Mouse (Mus musculus) ZHBTc4 (cell line): Measurements from ENCODE around the gene Efemp2.

Source experiments
- DNase-seq: peaks from one replicate; pipeline ENCODE4 v3.0.0-alpha.2; 2011; ENCODE audit warnings: low read depth, low spot score

Gene Efemp2

DNA sequence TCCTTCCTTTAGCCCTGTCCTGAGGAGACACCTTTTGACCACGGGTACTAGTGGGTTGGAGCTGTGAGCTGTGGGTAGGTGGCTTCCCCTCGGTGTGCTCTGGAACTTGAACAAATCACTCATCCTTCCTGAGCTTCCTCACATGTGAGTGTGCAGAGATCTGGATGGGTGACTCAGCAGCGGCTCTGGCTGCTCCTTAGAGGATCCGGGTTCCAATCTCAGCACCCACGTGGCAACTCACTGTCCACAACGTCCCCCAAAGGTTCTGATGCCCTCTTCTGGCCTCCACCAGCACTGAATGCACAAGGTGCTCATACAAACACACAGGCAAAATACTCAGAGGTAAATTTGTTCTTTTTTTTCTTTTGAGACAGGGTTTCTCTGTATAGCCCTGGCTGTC lies 22.0 kb upstream of the Efemp2 start:
- DNase-seq = no peak

GRCm38 (mm10) chr19:5455037-5455436 lies 18.7 kb upstream of the Efemp2 start:
- no peak for DNase-seq

- DNase-seq = no peak
Observed at GRCm38 (mm10) chr19:5455568-5455967, 18.2 kb upstream of the Efemp2 start.

DNA sequence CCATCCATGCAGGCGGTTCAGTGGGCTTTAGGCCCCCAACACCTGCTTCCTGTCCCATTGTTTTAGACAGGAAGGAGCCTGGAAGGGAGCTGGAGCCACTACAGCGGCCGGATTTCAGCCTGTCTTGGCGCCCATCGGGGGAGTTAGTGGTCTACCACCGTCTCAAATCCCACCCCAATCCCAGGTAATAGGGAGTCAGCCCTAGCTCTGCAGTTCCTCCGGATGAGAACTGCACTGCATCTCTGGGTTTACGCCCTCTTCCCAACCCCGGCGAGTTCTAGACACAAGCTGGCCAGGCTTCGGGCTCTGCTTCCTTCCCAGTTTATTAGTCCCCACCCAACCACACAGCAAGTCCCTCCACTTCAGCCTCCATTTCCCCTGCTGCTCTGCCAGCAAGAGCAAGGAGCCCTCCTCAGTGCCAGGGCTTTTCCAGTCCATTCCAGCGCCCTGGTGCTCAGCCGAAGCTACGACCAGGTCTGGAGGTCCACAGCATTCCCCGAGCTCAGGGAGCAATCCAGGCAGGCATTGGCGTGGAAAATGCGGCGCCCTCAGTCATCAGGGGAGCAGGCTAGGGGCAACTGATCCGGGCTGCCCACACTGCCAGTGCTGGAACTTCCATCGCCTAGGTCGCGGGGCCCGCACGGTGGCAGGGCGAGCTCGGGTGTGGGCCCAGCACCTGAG lies 17.4 kb upstream of the Efemp2 start:
- DNase-seq = no peak

DNA sequence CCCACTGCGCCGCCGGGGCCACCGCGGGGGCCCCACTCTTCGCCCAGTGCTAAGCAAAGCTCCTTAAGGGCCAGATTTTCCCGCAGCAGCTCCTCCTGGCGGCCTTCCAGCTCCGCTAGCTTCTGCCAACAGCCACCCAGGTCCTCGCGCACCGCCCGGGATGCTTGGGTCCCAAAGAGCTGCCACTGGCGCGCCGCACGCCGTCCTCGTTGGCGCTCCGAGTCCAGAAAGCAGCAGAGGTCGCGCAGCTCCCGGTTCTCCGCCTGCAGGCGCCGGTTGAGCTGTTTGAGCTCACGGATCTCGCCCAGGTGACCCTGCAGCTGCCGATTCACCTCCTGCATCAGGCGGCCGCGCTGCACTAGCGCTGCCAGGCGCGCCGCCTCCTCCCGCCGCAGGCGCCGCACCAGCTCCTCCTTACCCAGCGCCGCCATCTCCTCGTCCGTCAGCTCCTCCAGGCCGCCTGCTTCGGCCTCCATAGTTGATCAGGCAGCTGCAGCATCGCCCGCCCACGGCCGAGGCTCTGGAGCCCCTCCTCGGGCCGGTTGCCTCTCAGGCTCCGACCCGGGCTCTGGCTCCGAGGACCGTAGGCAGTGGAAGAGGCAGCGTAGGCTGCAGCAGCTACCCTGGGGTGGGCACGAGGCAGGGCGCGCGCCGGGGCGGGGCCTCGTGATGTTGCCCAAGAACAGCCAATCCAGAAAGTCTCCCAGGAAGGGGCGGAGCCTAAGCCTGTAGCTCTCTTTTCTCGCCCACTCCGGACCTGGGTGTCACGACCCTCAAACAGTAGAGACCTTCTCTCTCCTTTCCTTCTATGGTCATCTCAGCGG lies 16.6 kb upstream of the Efemp2 start:
- peak; percentile 92 for DNase-seq

GRCm38 (mm10) chr19:5457746-5458442 lies 15.9 kb upstream of the Efemp2 start, which contains the start of gene Ccdc85b:
Gene Ccdc85b (minus strand): TSS chr19:5457894.
- no peak for DNase-seq

DNA sequence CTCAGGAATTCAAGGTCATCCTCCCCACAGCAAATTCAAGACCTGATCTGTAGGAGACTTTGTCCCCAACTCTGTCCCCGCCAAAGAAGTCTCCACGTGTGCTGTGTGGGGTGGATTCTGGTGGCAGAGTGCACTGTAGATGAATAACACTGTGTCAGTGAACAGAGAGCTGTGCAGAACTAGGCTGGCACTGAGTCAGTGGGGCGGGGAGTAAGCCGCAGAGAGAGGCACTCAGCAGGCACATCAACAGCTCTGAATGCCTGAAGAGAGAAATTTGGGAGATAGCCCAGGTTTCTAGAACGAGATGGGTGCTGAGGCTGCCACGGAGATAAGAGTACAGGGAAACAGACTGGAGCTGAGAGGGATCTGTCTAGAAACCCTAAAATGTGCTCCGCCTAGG lies 14.7 kb upstream of the Efemp2 start:
- no peak for DNase-seq

DNA sequence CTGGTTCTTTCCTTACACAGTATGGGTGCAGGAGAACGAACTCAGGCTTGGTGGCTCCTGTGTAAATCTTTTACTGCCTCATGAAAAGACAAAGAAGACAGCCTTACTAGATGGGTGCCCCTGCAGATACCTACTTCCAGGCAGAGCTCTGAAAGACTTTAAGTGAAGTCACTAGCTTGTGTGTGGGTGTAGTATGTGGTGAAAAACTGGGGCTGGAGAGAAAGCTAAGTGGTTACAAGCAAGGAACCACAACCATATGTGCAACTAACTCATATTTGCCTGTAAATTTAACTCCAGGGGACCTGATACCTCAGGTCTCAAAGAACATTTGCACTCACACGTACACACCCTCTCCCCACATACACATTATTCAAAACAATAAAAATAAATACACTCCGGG lies 13.9 kb upstream of the Efemp2 start:
- DNase-seq = no peak

DNA sequence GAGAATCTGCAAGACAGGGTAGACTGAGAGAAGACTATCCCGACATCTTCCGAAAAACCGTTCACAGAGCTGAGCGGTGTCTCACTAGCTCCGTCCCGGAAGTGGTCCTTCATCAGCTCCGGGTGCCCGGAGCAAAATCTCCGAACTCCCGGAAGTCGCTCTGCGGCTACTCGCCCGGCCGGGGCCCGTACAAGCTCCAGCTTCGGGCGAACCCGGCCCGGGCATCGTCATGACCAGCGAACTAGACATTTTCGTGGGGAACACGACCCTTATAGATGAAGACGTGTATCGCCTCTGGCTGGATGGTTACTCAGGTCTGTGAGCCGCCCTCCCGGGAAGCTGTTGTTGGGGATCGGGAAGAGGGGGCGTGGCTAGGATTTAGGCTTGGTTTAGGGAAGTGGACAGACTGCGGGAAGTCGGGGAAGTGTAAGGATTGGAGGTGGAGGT lies 13.3 kb upstream of the Efemp2 start, which contains the start of gene Fibp:
Gene Fibp, plus strand, starts transcription at position 151 of the 447 bp plus-strand sequence.
- DNase-seq = peak; percentile 92

DNA sequence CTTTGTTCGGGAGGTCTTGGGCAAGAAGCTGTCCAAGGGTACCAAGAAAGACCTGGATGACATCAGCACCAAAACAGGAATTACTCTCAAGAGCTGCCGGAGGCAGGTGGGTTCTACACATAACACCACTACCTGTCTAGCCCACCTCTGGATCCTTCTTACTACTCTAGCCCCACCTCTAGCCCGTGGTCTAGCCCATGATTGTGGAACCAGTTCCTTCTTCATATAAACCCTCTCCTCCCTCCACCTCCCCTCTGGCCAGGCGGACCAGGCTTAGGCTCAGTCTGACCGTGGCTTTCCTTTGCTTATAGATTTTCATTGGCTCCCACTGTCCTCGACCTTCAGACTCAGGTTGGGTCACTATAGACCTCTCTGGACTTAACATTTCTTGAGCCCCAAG lies 12.3 kb upstream of the Efemp2 start:
- no peak for DNase-seq

- no peak for DNase-seq
Observed at GRCm38 (mm10) chr19:5463212-5463611, 10.5 kb upstream of the Efemp2 start.

DNA sequence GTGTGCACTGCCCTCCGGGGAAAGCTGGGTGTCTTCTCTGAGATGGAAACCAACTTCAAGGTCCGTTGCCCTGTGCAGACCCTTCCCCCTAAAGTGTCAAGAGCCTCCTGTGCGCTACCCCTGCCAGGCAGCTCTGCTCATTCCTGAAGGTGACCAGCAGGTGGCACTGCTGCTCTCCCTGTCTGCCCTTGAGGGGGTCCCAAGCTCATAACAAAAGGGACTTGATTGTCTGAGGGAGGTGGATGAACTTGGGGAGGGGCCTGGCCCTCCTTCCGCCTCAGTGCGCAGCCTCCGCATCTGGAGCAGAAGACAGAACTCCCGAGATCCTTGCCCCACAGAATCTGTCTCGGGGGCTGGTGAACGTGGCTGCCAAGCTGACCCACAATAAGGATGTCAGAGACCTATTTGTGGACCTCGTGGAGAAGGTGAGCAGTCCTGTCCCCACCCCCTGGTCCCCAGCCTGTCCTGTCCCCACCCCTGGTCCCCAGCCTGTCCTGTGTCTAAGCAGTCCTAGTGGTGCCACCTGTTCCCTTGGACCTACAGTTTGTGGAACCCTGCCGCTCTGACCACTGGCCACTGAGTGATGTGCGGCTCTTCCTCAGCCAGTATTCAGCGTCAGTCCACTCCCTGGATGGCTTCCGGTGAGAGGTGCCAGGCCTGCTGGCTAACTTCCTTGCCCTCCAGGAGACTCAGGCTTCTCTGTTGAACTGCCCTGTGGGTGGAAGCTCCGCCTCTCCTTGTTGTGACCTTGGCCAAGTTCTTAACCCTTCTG lies 9.8 kb upstream of the Efemp2 start:
- DNase-seq = peak; percentile 92

- no peak for DNase-seq
Observed at GRCm38 (mm10) chr19:5465037-5465436, 8.7 kb upstream of the Efemp2 start.

GRCm38 (mm10) chr19:5466916-5467500 lies 6.7 kb upstream of the Efemp2 start:
- no peak for DNase-seq

- peak; percentile 64 for DNase-seq
Observed at GRCm38 (mm10) chr19:5468374-5468773, 5.4 kb upstream of the Efemp2 start, which contains the start of gene Ctsw. Gene Ctsw (minus strand): TSS chr19:5468507.

DNA sequence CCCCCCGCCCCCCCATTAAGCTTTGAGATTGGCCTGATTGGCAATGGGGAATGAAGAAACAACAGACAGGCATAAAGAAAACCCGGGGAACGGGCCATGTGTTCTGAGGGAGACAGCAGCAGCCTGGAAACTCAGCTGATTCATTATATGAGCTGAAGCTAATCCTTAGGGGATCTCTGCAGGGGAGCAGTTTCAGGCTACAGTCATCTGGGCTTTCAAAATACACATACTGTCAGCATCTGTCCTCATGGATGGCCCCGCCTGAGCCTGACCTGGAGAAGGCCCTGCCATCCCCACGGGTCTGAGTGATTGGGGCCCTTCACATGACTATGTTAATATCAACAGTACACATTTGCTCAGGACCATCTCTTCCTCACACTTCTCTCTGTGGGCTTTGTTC lies 1.9 kb upstream of the Efemp2 start:
- no peak for DNase-seq

DNA sequence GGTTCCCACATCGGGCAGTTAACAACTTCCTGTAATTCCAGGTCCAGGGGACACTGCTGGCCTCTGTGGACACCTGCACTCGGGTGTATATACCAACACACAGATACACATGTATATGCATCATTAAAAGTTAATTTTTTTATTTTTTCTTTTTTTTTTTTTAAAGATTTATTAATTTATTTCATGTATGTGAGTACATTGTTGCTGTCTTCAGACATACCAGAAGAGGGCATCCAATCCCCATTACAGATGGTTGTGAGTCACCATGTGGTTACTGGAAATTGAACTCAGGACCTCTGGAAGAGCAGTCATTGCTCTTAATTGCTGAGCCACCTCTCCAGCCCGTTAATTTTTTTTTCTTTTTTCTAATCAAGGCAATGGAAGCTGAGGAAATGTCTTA lies 897 bp upstream of the Efemp2 start:
- no peak for DNase-seq

- peak; percentile 49 for DNase-seq
Observed at GRCm38 (mm10) chr19:5474281-5475068, 721 bp downstream of the Efemp2 start.

DNA sequence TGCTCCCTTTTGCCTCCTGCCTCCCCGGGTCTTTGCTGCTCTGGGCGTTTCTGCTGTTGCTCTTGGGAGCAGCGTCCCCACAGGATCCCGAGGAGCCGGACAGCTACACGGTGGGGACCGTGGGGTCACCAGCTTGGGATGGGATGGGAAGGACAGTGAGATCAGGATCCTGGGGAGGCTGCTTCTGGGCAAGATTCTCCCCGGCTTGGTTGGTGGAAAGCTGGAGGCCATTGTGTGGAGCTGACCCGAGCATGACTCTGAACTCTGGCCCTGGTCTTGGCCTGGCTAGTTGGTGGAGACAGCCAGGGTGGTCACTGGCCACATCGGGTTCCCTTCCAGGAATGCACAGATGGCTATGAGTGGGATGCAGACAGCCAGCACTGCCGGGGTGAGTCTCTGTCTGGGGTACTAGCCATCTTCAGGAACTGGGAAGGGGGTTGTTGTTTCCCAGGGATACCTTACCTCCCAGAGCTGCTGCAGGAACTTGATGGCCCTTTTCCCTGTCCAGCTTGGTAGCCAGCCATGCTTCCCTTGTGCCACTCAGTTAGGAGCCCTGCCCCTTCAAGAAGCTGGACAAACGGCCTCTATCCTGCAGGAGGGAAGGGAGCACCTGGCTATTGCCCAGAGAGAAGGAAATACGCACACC lies 1.4 kb downstream of the Efemp2 start:
- no peak for DNase-seq
